Mouse (Mus musculus) forebrain, embryonic 12.5 days (tissue): Measurements from ENCODE around the gene Gm20388. TPM values are rescaled to one million over a fixed set of nuclear protein-coding genes. Genes with fewer than 3 reads are reported as not detected.

Experiments
- ATAC-seq: fragments of 200-750 bp; cut with Nextera tagmentation; 2 replicates; pipeline ENCODE4 v1.8.0; 2017; ENCODE audit warnings: moderate TSS enrichment; ENCODE audit not compliant: low FRiP score
- H3K27ac ChIP-seq: fragments of 300-500 bp; sonication (generic); 2 replicates; pipeline ENCODE4 v1.5.1; 2016; ENCODE audit warnings: mild to moderate bottlenecking
- H3K27me3 ChIP-seq: fragments of 300-500 bp; sonication (generic); 2 replicates; pipeline ENCODE4 v1.6.1; 2016; ENCODE audit warnings: mild to moderate bottlenecking
- H3K36me3 ChIP-seq: fragments of 300-500 bp; sonication (generic); replicated peaks from 2 replicates; pipeline ENCODE4 v1.6.1; 2016; ENCODE audit warnings: mild to moderate bottlenecking
- H3K4me1 ChIP-seq: fragments of 300-500 bp; sonication (generic); 2 replicates; pipeline ENCODE4 v1.6.1; 2016
- H3K4me2 ChIP-seq: fragments of 300-500 bp; sonication (generic); 2 replicates; pipeline ENCODE4 v1.6.1; 2016; ENCODE audit warnings: mild to moderate bottlenecking, moderate library complexity
- H3K4me3 ChIP-seq: fragments of 300-500 bp; sonication (generic); replicated peaks from 2 replicates; pipeline ENCODE4 v1.5.1; 2016; ENCODE audit warnings: mild to moderate bottlenecking
- H3K9ac ChIP-seq: fragments of 300-500 bp; sonication (generic); 2 replicates; pipeline ENCODE4 v1.6.1; 2016; ENCODE audit warnings: mild to moderate bottlenecking
- H3K9me3 ChIP-seq: fragments of 300-500 bp; sonication (generic); 2 replicates; pipeline ENCODE4 v1.6.1; 2016
- WGBS: fragments of 180-500 bp; shearing (Covaris S2); methylation state at CpG from one replicate; pipeline ENCODE4 v1.1.7; 2016; 5-methylcytosine and 5-hydroxymethylcytosine counted together
- polyA plus RNA-seq: library from polyadenylated mRNA; unstranded; fragments of >200 nt; fragmentation: Nextera tagmentation; extraction: Ambion mirVana; gene quantifications from 2 replicates; pipeline ENCODE4 v1.2.1, GENCODE M21; 2016

Gm20388 gene
- polyA plus RNA-seq, 1 experiment from 2014 or later, result not detected

- WGBS, result under 1% methylated on average over 15 of the region's 15 CpGs
- Histone ChIP-seq H3K27ac (no peak overlapping the region), H3K9me3 (no peaks in the 10 kb centered on the region), H3K27me3 (peaks cover 100% of the 10 kb centered on the region), H3K4me3 (no peak overlapping the region), H3K4me2 (no peak overlapping the region), H3K4me1 (peaks cover 12% of the 10 kb centered on the region), H3K36me3 (no peaks in the 10 kb centered on the region), H3K9ac (no peak overlapping the region)
- ATAC-seq, result no peak
Observed at GRCm38 (mm10) chr8:121074108-121074847, 1163.6 kb downstream of the Gm20388 start.

DNA sequence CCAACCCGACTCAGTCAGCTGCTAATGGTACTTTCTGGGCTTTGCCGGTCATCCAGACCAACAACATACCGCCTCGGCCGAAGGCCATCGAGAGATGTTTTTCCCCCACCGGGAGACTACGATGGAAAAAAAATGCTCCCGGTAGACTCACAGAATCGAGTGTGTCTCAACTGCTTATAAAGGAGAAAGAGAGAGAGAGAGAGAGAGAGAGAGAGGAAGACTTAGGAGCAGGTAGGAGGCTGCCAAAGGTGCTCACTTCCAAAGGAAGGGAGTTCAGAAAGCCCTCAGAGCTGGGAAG is 1164.2 kb downstream of the Gm20388 start:
- 2% methylated on average over 10 of the region's 10 CpGs for WGBS
- H3K36me3 ChIP-seq, result no peaks in the 10 kb centered on the region

GRCm38 (mm10) chr8:121075936-121076335 is 1165.3 kb downstream of the Gm20388 start:
- H3K4me1 ChIP-seq, result peaks cover 12% of the 10 kb centered on the region
- no peak overlapping the region for H3K4me2 ChIP-seq
- no peak overlapping the region for H3K9ac ChIP-seq
- peaks cover 100% of the 10 kb centered on the region for H3K27me3 ChIP-seq
- H3K4me3 ChIP-seq, result no peak overlapping the region
- no peaks in the 10 kb centered on the region for H3K36me3 ChIP-seq
- no peak overlapping the region for H3K27ac ChIP-seq
- ATAC-seq, result no peak
- 1% methylated on average over 13 of the region's 13 CpGs for WGBS
- H3K9me3 ChIP-seq, result no peaks in the 10 kb centered on the region

More for the DNA sequence above, 1164.2 kb downstream of the Gm20388 start:
- Histone ChIP-seq H3K9me3 (no peaks in the 10 kb centered on the region), H3K4me2 (no peak overlapping the region), H3K9ac (no peak overlapping the region), H3K27me3 (peaks cover 100% of the 10 kb centered on the region), H3K4me3 (no peak overlapping the region), H3K4me1 (peaks cover 12% of the 10 kb centered on the region), H3K27ac (no peak overlapping the region)
- no peak for ATAC-seq

- peaks cover 10% of the 10 kb centered on the region for H3K4me1 ChIP-seq
- no peak overlapping the region for H3K9ac ChIP-seq
- H3K27ac ChIP-seq, result no peak overlapping the region
- H3K9me3 ChIP-seq, result no peaks in the 10 kb centered on the region
- H3K36me3 ChIP-seq, result no peaks in the 10 kb centered on the region
- WGBS, result 2% methylated on average over 7 of the region's 7 CpGs
- no peak overlapping the region for H3K4me3 ChIP-seq
- ATAC-seq, result no peak
- H3K27me3 ChIP-seq, result peaks cover 100% of the 10 kb centered on the region
- no peak overlapping the region for H3K4me2 ChIP-seq
Observed at GRCm38 (mm10) chr8:121076555-121076954, 1165.9 kb downstream of the Gm20388 start.

GRCm38 (mm10) chr8:121078721-121079120 is 1168.1 kb downstream of the Gm20388 start:
- 3% methylated on average over 14 of the region's 14 CpGs for WGBS
- ATAC-seq, result no peak
- peaks cover 14% of the 10 kb centered on the region for H3K4me1 ChIP-seq

GRCm38 (mm10) chr8:121079201-121079600 is 1168.6 kb downstream of the Gm20388 start:
- H3K9me3 ChIP-seq, result no peaks in the 10 kb centered on the region
- H3K27me3 ChIP-seq, result peaks cover 100% of the 10 kb centered on the region
- no peak overlapping the region for H3K4me3 ChIP-seq
- no peak for ATAC-seq
- H3K4me1 ChIP-seq, result peaks cover 16% of the 10 kb centered on the region
- H3K9ac ChIP-seq, result no peak overlapping the region
- 2% methylated on average over 7 of the region's 7 CpGs for WGBS
- no peak overlapping the region for H3K27ac ChIP-seq
- no peak overlapping the region for H3K4me2 ChIP-seq
- no peaks in the 10 kb centered on the region for H3K36me3 ChIP-seq

More at GRCm38 (mm10) chr8:121078721-121079120, 1168.1 kb downstream of the Gm20388 start:
- Histone ChIP-seq H3K4me2 (no peak overlapping the region), H3K4me3 (no peak overlapping the region), H3K9ac (no peak overlapping the region), H3K27me3 (peaks cover 100% of the 10 kb centered on the region), H3K9me3 (no peaks in the 10 kb centered on the region), H3K27ac (no peak overlapping the region), H3K36me3 (no peaks in the 10 kb centered on the region)

DNA sequence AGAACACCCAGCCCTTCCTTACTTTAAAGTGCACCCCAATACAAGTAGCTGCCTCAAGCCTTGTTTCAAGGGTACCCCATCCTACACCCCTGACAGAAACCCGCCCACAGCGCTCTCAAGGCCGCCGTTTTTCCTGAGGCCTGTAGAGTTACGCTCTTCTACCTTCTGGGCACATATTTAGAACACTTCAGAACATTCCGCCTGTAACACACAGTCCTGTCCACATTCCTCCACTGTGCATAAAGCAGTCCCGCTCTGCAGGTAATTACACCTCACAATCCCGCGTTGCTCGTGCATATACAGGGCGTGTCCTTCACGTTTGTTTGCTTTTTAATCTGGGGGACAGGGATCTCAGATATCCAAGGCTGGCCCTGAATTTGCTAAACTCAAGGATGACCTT is 1169.3 kb downstream of the Gm20388 start:
- WGBS, result under 1% methylated on average over 12 of the region's 12 CpGs
- Histone ChIP-seq H3K27ac (no peak overlapping the region), H3K27me3 (peaks cover 100% of the 10 kb centered on the region), H3K9ac (no peak overlapping the region), H3K36me3 (no peaks in the 10 kb centered on the region), H3K4me3 (no peak overlapping the region), H3K4me2 (no peak overlapping the region), H3K4me1 (peaks cover 23% of the 10 kb centered on the region), H3K9me3 (no peaks in the 10 kb centered on the region)
- ATAC-seq, result no peak

DNA sequence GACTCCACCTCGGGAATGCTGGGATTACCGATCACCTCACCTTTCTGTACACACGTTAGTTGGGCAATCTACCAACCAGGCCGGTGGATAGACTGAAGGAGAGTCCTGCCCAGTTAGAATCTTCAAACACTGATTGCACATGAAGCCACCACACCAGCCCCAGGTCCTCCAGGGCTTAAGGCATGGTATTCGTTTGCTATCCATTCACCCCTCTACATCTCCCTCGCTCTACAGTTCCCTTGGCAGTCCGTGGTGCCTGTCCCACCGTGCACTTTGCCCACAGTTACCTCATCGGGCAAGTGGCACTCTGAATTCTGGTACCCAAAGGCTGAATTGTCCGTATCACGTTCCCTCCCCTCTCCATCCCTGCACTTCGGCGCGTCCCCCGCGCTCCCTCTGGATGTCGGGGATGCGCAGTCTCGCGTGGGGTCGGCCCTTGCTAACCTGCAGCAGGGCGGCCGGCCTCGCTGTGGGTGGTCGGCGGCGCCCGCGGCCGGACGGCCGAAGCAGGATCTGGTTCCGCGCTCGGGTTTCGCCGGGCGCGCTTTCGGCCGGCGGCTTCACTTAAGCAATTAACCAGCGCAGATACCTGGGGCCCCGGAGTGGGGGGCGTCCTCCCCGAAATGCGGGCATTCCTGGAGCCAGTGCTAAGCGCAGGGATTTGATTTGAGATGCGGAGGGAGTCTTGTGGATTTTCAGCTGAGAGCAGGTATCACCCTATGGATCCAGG is 1169.9 kb downstream of the Gm20388 start:
- Histone ChIP-seq H3K9me3 (no peaks in the 10 kb centered on the region), H3K36me3 (no peaks in the 10 kb centered on the region), H3K27me3 (peaks cover 100% of the 10 kb centered on the region), H3K4me1 (peaks cover 25% of the 10 kb centered on the region), H3K9ac (no peak overlapping the region), H3K4me3 (no peak overlapping the region), H3K4me2 (no peak overlapping the region), H3K27ac (no peak overlapping the region)
- under 1% methylated on average over 49 of the region's 49 CpGs for WGBS
- no peak for ATAC-seq

DNA sequence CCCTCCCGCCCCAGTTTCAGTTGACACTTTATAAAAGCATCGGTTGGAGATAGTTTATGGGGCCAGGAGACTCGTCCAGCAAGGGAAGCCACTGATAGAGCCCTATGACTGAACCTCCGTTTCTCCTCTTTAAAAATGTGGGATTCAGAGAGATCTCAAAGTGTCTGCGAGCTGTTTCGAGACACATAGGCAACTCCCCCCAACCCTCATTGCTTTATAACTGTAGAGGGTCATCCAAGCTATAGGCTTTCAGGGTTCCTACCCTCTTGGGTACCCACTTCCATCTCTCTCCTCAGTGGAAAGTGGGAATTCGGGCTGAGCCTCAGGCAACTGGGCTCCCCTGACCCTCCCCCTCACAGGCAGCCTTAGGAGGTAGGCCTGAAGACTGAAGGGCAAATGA is 1170.8 kb downstream of the Gm20388 start:
- H3K27ac ChIP-seq, result no peak overlapping the region
- no peak overlapping the region for H3K9ac ChIP-seq
- peaks cover 25% of the 10 kb centered on the region for H3K4me1 ChIP-seq
- peaks cover 100% of the 10 kb centered on the region for H3K27me3 ChIP-seq
- WGBS, result under 1% methylated on average over 7 of the region's 7 CpGs
- no peak overlapping the region for H3K4me2 ChIP-seq
- no peaks in the 10 kb centered on the region for H3K9me3 ChIP-seq
- H3K36me3 ChIP-seq, result no peaks in the 10 kb centered on the region
- H3K4me3 ChIP-seq, result no peak overlapping the region
- ATAC-seq, result no peak

GRCm38 (mm10) chr8:121082218-121083092 is 1171.8 kb downstream of the Gm20388 start:
- Histone ChIP-seq H3K4me1 (peaks cover 25% of the 10 kb centered on the region), H3K9me3 (no peaks in the 10 kb centered on the region), H3K9ac (no peak overlapping the region), H3K27ac (no peak overlapping the region), H3K4me3 (peak overlapping the region; percentile 47), H3K27me3 (peaks cover 100% of the 10 kb centered on the region), H3K4me2 (peak overlapping the region; percentile 86), H3K36me3 (no peaks in the 10 kb centered on the region)
- under 1% methylated on average over 56 of the region's 57 CpGs for WGBS
- no peak for ATAC-seq

- ATAC-seq, result no peak
- Histone ChIP-seq H3K36me3 (no peaks in the 10 kb centered on the region), H3K9me3 (no peaks in the 10 kb centered on the region), H3K9ac (peak overlapping the region; percentile 21; the same call in 1 of the 2 replicates), H3K27ac (no peak overlapping the region), H3K4me1 (peaks cover 25% of the 10 kb centered on the region), H3K4me2 (peak overlapping the region; percentile 86), H3K4me3 (peak overlapping the region; percentile 47), H3K27me3 (peaks cover 99% of the 10 kb centered on the region)
- WGBS, result under 1% methylated on average over 89 of the region's 89 CpGs
Observed at GRCm38 (mm10) chr8:121083093-121083935, 1172.7 kb downstream of the Gm20388 start.
